Mouse (Mus musculus) stomach, postnatal 0 days (tissue): ENCODE measurements around the gene Ric8b.

Experiments used
- CTCF ChIP-seq: IDR thresholded peaks from 2 replicates; pipeline ENCODE4 v1.5.1; 2016; ENCODE audit warnings: antibody characterized with exemption, low read depth, mild to moderate bottlenecking, moderate library complexity
- EP300 ChIP-seq: optimal IDR thresholded peaks from 2 replicates; pipeline ENCODE3; 2016; ENCODE audit warnings: antibody characterized with exemption

- TF ChIP-seq CTCF, result no peak
- TF ChIP-seq EP300, result no peak
These were observed 43.0 kb downstream of the Ric8b start for GRCm38 (mm10) chr10:84960380-84960930.
